Mouse (Mus musculus): ENCODE results near the gene Myh7b. TPM values are rescaled to one million over a fixed set of nuclear protein-coding genes. Genes with fewer than 3 reads are reported as not detected.

Gene Myh7b
- total and polyA plus RNA-seq, 3 experiments, result 2.2 to 5.9 TPM; not detected in 1

- no peak for TF ChIP-seq ELF1 (IDR thresholded peaks at IDR 0.05; ENCODE audit: low read depth, low read length)
- TF ChIP-seq RCOR1 (IDR thresholded peaks at IDR 0.05; ENCODE audit: low read depth, low read length), result no peak
- Histone ChIP-seq H3K9me3 (replicated peaks; ENCODE audit: insufficient read depth, low read length) (no peaks in the 10 kb centered on the region), H3K4me3 (ENCODE audit: control insufficient read depth in 1 of 2, insufficient read depth in 1 of 2, low read depth in 2 of 2, low read length in 2 of 2) (no peak overlapping the region), H3K79me2 (ENCODE audit: control insufficient read depth, insufficient read depth, low read length, poor library complexity) (no peaks in the 10 kb centered on the region), H3K9ac (ENCODE audit: control insufficient read depth, low read depth, low read length, poor library complexity, severe bottlenecking) (no peak overlapping the region), H3K4me1 (ENCODE audit: control insufficient read depth in 1 of 2, insufficient read depth in 2 of 2, low read length in 2 of 2) (no peaks in the 10 kb centered on the region), H3K36me3 (ENCODE audit: control insufficient read depth in 1 of 2, insufficient read depth in 2 of 2, low read length in 2 of 2) (no peaks in the 10 kb centered on the region), H3K27ac (ENCODE audit: control insufficient read depth, low read depth, low read length) (no peak overlapping the region), H3K27me3 (ENCODE audit: control insufficient read depth in 1 of 2, insufficient read depth in 2 of 2, low read length in 2 of 2) (no peaks in the 10 kb centered on the region)
- no peak for DNase-seq (ENCODE audit: low read depth, low spot score)
Observed at GRCm38 (mm10) chr2:155585486-155585885, 25.5 kb upstream of the Myh7b start.

GRCm38 (mm10) chr2:155588136-155588535 lies 22.9 kb upstream of the Myh7b start:
- TF ChIP-seq SMC3 (IDR thresholded peaks at IDR 0.05; ENCODE audit: low read depth, low read length) (no peak), UBTF (IDR thresholded peaks at IDR 0.05; ENCODE audit: borderline replicate concordance, insufficient read depth, low read depth, low read length) (no peak), ZC3H11A (IDR thresholded peaks at IDR 0.05; ENCODE audit: low read depth, low read length) (no peak), MAFK (IDR thresholded peaks at IDR 0.05; ENCODE audit: borderline replicate concordance, low read depth, low read length) (no peak), NRF1 (IDR thresholded peaks at IDR 0.05; ENCODE audit: insufficient read depth, low read depth, low read length, poor library complexity, severe bottlenecking) (no peak), EP300 (IDR thresholded peaks at IDR 0.05; ENCODE audit: low read depth in 1 of 2, low read length in 2 of 2) (no peak), JUND (IDR thresholded peaks at IDR 0.05; ENCODE audit: low read depth, low read length) (no peak), TAL1 (IDR thresholded peaks at IDR 0.05; ENCODE audit: low read length) (no peak), GABPA (IDR thresholded peaks at IDR 0.05; ENCODE audit: low read depth, low read length) (no peak), ZKSCAN1 (IDR thresholded peaks at IDR 0.05; ENCODE audit: low read depth, low read length) (no peak), E2F4 (IDR thresholded peaks at IDR 0.05; ENCODE audit: borderline replicate concordance, low read depth, low read length) (no peak), NELFE (IDR thresholded peaks at IDR 0.05; ENCODE audit: low read depth, low read length) (no peak), BHLHE40 (IDR thresholded peaks at IDR 0.05; ENCODE audit: borderline replicate concordance, low read depth, low read length) (no peak), MYC (IDR thresholded peaks at IDR 0.05; ENCODE audit: low read depth, low read length) (no peak)
- Histone ChIP-seq H3K4me1 (ENCODE audit: control insufficient read depth in 1 of 2, insufficient read depth in 2 of 2, low read length in 2 of 2) (peaks cover 0 to under 1% of the 10 kb centered on the region in 2 experiments; a peak in 2 of 4 replicates), H3K36me3 (ENCODE audit: control insufficient read depth in 1 of 2, insufficient read depth in 2 of 2, low read length in 2 of 2) (no peaks in the 10 kb centered on the region; a peak in 1 of 4 replicates), H3K9me3 (replicated peaks; ENCODE audit: insufficient read depth, low read length) (no peaks in the 10 kb centered on the region), H3K9ac (ENCODE audit: control insufficient read depth, low read depth, low read length, poor library complexity, severe bottlenecking) (no peak overlapping the region), H3K4me3 (ENCODE audit: control insufficient read depth in 1 of 2, insufficient read depth in 1 of 2, low read depth in 2 of 2, low read length in 2 of 2) (no peak overlapping the region), H3K79me2 (ENCODE audit: control insufficient read depth, insufficient read depth, low read length, poor library complexity) (no peaks in the 10 kb centered on the region; the same call in 1 of the 2 replicates), H3K27me3 (ENCODE audit: control insufficient read depth in 1 of 2, insufficient read depth in 2 of 2, low read length in 2 of 2) (no peaks in the 10 kb centered on the region), H3K27ac (ENCODE audit: control insufficient read depth, low read depth, low read length) (no peak overlapping the region)
- DNase-seq (ENCODE audit: low read depth, low spot score), result no peak
